Mouse (Mus musculus): ENCODE measurements at regions not wholly inside any gene's neighbourhood (a gene's known extent, or its start where the extent isn't known, plus 50 kb on each side); places are given as distances from the start of the nearest gene placed in this dataset.

GRCm38 (mm10) chr3:41268516-41268915 lies 185.7 kb upstream of the Pgrmc2 start:
- no peaks in the 10 kb centered on the region for H3K36me3 ChIP-seq (ENCODE audit: poor library complexity, severe bottlenecking)
- no peak overlapping the region for H3K4me2 ChIP-seq
- no peaks in the 10 kb centered on the region for H3K4me1 ChIP-seq
- 81% methylated on average over 4 of the region's 4 CpGs for WGBS
- ATAC-seq = no peak
- H3K27me3 ChIP-seq = no peaks in the 10 kb centered on the region
- no peak overlapping the region for H3K4me3 ChIP-seq
- no peak overlapping the region for H3K27ac ChIP-seq
- no peaks in the 10 kb centered on the region for H3K9me3 ChIP-seq (replicated peaks)
- no peak overlapping the region for H3K9ac ChIP-seq

- H3K36me3 ChIP-seq (ENCODE audit: poor library complexity, severe bottlenecking) = no peaks in the 10 kb centered on the region
- no peaks in the 10 kb centered on the region for H3K4me1 ChIP-seq
- no peaks in the 10 kb centered on the region for H3K27me3 ChIP-seq
- no peak overlapping the region for H3K4me3 ChIP-seq
- WGBS = 71% methylated on average over 6 of the region's 6 CpGs
- ATAC-seq = 0 out of 2 replicates have a peak, but pooled peaks have one; percentile 30
- H3K9me3 ChIP-seq (replicated peaks) = no peaks in the 10 kb centered on the region
- no peak overlapping the region for H3K9ac ChIP-seq
- no peak overlapping the region for H3K27ac ChIP-seq
- H3K4me2 ChIP-seq = no peak overlapping the region
These were observed 183.4 kb upstream of the Pgrmc2 start for GRCm38 (mm10) chr3:41266216-41266615.

DNA sequence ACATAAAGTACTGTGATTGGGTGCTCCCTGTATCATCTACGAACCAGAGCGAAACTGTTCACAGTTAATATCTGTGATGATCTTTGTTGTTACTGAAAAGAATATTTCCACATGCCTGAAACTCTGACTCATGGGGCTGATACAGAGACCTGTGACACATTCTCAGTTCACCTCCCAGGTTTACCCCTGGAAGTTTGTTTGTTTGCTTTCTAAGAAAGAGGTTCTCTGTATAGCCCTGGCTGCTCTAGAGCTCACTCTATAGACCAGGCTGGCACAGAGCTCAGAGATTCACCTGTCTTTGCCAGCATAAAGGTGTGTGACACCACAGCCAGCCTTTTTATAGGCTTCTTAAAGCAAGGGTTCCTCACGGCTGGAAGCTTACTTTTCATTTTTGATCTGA lies 182.6 kb upstream of the Pgrmc2 start:
- Histone ChIP-seq H3K4me3 (no peak overlapping the region), H3K36me3 (ENCODE audit: poor library complexity, severe bottlenecking) (no peaks in the 10 kb centered on the region), H3K27me3 (no peaks in the 10 kb centered on the region), H3K4me2 (no peak overlapping the region), H3K4me1 (no peaks in the 10 kb centered on the region), H3K9ac (no peak overlapping the region), H3K27ac (no peak overlapping the region), H3K9me3 (replicated peaks) (no peaks in the 10 kb centered on the region)
- no peak for ATAC-seq
- WGBS = 96% methylated on average over 3 of the region's 3 CpGs

DNA sequence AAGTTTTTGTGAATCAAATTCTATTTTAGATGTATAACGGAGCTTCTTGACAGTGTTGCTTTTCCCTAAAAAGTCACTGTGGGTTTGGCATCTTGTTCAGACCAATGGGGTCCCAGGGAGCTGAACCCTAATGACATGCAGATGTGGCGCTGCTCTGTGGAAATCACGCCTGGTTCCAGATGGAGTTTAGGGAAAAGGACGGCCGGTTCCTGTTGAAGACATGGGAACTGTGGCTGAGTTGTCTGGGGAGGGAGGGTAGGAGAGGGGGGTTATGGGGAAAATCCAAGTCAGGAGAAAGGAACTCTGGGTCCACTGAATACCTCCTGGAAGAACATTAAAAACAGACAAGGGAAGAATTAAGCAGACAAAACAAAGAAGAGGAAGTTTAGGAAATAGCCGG lies 175.4 kb upstream of the Pgrmc2 start:
- H3K4me1 ChIP-seq = no peaks in the 10 kb centered on the region
- ATAC-seq = no peak
- no peaks in the 10 kb centered on the region for H3K9me3 ChIP-seq (replicated peaks)
- no peaks in the 10 kb centered on the region for H3K27me3 ChIP-seq
- H3K4me2 ChIP-seq = no peak overlapping the region
- WGBS = 72% methylated on average over 6 of the region's 6 CpGs
- no peak overlapping the region for H3K4me3 ChIP-seq
- no peaks in the 10 kb centered on the region for H3K36me3 ChIP-seq (ENCODE audit: poor library complexity, severe bottlenecking)
- no peak overlapping the region for H3K27ac ChIP-seq
- H3K9ac ChIP-seq = no peak overlapping the region

- no peak overlapping the region for H3K4me2 ChIP-seq
- no peak overlapping the region for H3K27ac ChIP-seq
- no peaks in the 10 kb centered on the region for H3K36me3 ChIP-seq (ENCODE audit: poor library complexity, severe bottlenecking)
- H3K4me1 ChIP-seq = no peaks in the 10 kb centered on the region
- no peaks in the 10 kb centered on the region for H3K27me3 ChIP-seq
- H3K9ac ChIP-seq = no peak overlapping the region
- H3K4me3 ChIP-seq = no peak overlapping the region
- no peak for ATAC-seq
- H3K9me3 ChIP-seq (replicated peaks) = no peaks in the 10 kb centered on the region
- 57% methylated on average over 2 of the region's 2 CpGs for WGBS
These were observed 162.1 kb upstream of the Pgrmc2 start for GRCm38 (mm10) chr3:41244960-41245359.

GRCm38 (mm10) chr3:41241856-41242552 lies 159.2 kb upstream of the Pgrmc2 start:
- no peak overlapping the region for H3K27ac ChIP-seq
- no peaks in the 10 kb centered on the region for H3K36me3 ChIP-seq (ENCODE audit: poor library complexity, severe bottlenecking)
- H3K4me2 ChIP-seq = no peak overlapping the region
- H3K4me3 ChIP-seq = no peak overlapping the region
- no peaks in the 10 kb centered on the region for H3K27me3 ChIP-seq
- no peaks in the 10 kb centered on the region for H3K9me3 ChIP-seq (replicated peaks)
- ATAC-seq = no peak
- 90% methylated on average over 8 of the region's 8 CpGs for WGBS
- H3K9ac ChIP-seq = no peak overlapping the region
- H3K4me1 ChIP-seq = no peaks in the 10 kb centered on the region

- 80% methylated on average over 13 of the region's 13 CpGs for whole genome bisulfite sequencing
- H3K4me2 ChIP-seq = no peak overlapping the region
- H3K27me3 ChIP-seq = no peaks in the 10 kb centered on the region
- H3K4me3 ChIP-seq = no peak overlapping the region
- no peaks in the 10 kb centered on the region for H3K9me3 ChIP-seq (replicated peaks)
- H3K9ac ChIP-seq = no peak overlapping the region
- H3K36me3 ChIP-seq (ENCODE audit: poor library complexity, severe bottlenecking) = no peaks in the 10 kb centered on the region
- ATAC-seq = no peak
- H3K27ac ChIP-seq = no peak overlapping the region
- no peaks in the 10 kb centered on the region for H3K4me1 ChIP-seq
These were observed 157.0 kb upstream of the Pgrmc2 start for GRCm38 (mm10) chr3:41239801-41240200.

DNA sequence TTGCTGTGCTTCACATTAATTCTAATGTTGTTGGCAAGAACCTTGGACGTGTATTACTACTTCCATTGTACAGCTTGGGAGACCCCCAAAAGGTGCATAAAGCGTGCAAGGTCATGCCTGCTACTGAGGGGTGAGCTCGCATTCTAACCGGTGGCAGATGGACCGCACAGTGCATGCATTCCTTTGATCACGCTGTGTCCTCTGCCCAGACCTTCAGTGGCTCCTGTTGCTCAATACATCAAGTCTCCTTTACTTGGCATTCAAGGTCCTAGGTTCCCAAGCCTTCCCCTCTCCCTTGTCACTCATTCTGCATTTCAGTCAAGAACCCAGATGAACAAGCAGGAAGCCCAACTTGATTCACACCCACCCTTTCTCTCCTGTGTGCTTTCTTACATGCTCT lies 156.4 kb upstream of the Pgrmc2 start:
- H3K27ac ChIP-seq = no peak overlapping the region
- H3K27me3 ChIP-seq = no peaks in the 10 kb centered on the region
- no peaks in the 10 kb centered on the region for H3K9me3 ChIP-seq (replicated peaks)
- H3K4me1 ChIP-seq = no peaks in the 10 kb centered on the region
- WGBS = 91% methylated on average over 6 of the region's 6 CpGs
- H3K36me3 ChIP-seq (ENCODE audit: poor library complexity, severe bottlenecking) = no peaks in the 10 kb centered on the region
- ATAC-seq = no peak
- no peak overlapping the region for H3K4me2 ChIP-seq
- no peak overlapping the region for H3K9ac ChIP-seq
- H3K4me3 ChIP-seq = no peak overlapping the region

DNA sequence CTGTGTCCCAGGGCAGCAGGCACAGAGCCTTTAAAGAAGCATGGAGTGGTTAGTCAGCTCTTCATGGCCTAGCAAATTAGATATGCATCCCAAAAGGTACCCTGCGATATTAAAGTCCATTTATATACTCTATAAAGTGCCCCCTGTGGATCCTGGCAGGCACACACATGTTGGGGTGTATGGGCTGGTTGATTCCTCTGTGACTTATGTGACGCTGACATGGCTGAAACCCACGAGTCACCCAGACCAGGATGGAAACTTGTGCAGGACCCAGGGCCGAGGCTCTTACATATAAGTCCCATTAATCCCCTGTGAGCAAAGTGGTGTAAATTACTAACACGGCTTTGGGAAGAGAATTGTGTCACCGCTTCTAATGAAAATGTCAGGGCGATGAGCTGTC lies 155.2 kb upstream of the Pgrmc2 start:
- ATAC-seq = no peak
- 85% methylated on average over 7 of the region's 7 CpGs for WGBS
- H3K9me3 ChIP-seq (replicated peaks) = no peaks in the 10 kb centered on the region

DNA sequence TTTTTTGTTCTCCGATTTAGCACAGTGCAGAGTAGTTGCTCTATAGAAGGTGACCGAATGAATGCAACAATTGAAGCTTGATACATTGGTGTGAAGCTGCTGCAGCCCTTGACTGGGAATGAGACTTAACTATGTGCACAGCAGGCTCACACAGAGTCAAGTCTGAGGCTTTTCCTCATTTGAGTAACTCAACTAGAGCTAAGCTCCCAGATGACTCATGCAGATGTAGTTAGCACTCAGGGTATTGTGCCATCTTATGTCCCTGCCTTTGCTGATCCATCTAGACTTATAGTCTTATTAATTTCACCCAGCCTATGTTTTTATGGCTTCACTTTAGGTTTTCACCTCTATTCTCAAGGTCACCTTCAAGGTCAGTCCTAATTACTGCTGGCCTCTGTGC lies 152.8 kb upstream of the Pgrmc2 start:
- Histone ChIP-seq H3K4me1 (no peaks in the 10 kb centered on the region), H3K36me3 (ENCODE audit: poor library complexity, severe bottlenecking) (no peaks in the 10 kb centered on the region), H3K4me3 (no peak overlapping the region), H3K9me3 (replicated peaks) (no peaks in the 10 kb centered on the region), H3K27ac (no peak overlapping the region), H3K9ac (no peak overlapping the region), H3K27me3 (no peaks in the 10 kb centered on the region), H3K4me2 (no peak overlapping the region)
- ATAC-seq = no peak
- WGBS = 96% methylated on average over 2 of the region's 2 CpGs

More for the DNA sequence above, 155.2 kb upstream of the Pgrmc2 start:
- no peak overlapping the region for H3K4me2 ChIP-seq
- H3K27me3 ChIP-seq = no peaks in the 10 kb centered on the region
- H3K4me3 ChIP-seq = no peak overlapping the region
- no peaks in the 10 kb centered on the region for H3K36me3 ChIP-seq (ENCODE audit: poor library complexity, severe bottlenecking)
- no peak overlapping the region for H3K27ac ChIP-seq
- H3K4me1 ChIP-seq = no peaks in the 10 kb centered on the region
- no peak overlapping the region for H3K9ac ChIP-seq

DNA sequence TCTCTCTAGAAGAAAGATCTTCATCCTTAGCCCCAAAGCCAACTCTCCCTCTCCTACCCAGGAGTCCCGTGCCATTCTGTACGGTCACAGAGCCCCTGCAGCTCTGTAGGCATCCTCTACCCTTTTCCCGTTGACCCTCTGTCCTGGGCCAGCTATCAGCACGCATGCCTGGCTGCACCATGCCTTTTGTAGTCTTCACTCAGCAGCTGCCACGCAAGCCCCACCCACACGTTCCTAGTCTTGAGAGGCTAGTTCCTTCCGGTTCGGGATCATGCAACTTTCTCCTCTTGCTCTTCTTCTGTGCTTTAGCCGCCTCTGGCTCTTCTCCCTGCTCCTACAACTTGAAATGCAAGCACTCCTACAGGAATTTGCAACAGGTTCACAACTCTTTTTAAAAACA lies 152.1 kb upstream of the Pgrmc2 start:
- 73% methylated on average over 9 of the region's 9 CpGs for WGBS

GRCm38 (mm10) chr3:41234191-41234590 lies 151.3 kb upstream of the Pgrmc2 start:
- Histone ChIP-seq H3K4me2 (no peak overlapping the region), H3K9ac (no peak overlapping the region), H3K9me3 (replicated peaks) (no peaks in the 10 kb centered on the region), H3K27me3 (no peaks in the 10 kb centered on the region), H3K4me3 (no peak overlapping the region), H3K27ac (no peak overlapping the region), H3K4me1 (no peaks in the 10 kb centered on the region), H3K36me3 (ENCODE audit: poor library complexity, severe bottlenecking) (no peaks in the 10 kb centered on the region)
- ATAC-seq = 0 out of 2 replicates have a peak, but pooled peaks have one; percentile 30
- WGBS = 73% methylated on average over 7 of the region's 7 CpGs

More for the DNA sequence above, 152.1 kb upstream of the Pgrmc2 start:
- Histone ChIP-seq H3K36me3 (ENCODE audit: poor library complexity, severe bottlenecking) (no peaks in the 10 kb centered on the region), H3K27me3 (no peaks in the 10 kb centered on the region), H3K9ac (no peak overlapping the region), H3K4me2 (no peak overlapping the region), H3K4me1 (no peaks in the 10 kb centered on the region), H3K27ac (no peak overlapping the region), H3K4me3 (no peak overlapping the region), H3K9me3 (replicated peaks) (no peaks in the 10 kb centered on the region)
- no peak for ATAC-seq

- no peak overlapping the region for H3K9ac ChIP-seq
- no peak overlapping the region for H3K4me3 ChIP-seq
- H3K27me3 ChIP-seq = no peaks in the 10 kb centered on the region
- whole genome bisulfite sequencing = 69% methylated on average over 8 of the region's 8 CpGs
- ATAC-seq = 0 out of 2 replicates have a peak, but pooled peaks have one; percentile 46
- H3K4me2 ChIP-seq = no peak overlapping the region
- H3K27ac ChIP-seq = no peak overlapping the region
- no peaks in the 10 kb centered on the region for H3K36me3 ChIP-seq (ENCODE audit: poor library complexity, severe bottlenecking)
- no peaks in the 10 kb centered on the region for H3K9me3 ChIP-seq (replicated peaks)
- H3K4me1 ChIP-seq = peaks cover 5% of the 10 kb centered on the region; the same call in 1 of the 2 replicates
These were observed 150.6 kb upstream of the Pgrmc2 start for GRCm38 (mm10) chr3:41233439-41233838.

Data from forebrain, embryonic 13.5 days (tissue).